Mouse (Mus musculus) cerebellum, adult 8-10 months (tissue): ENCODE data around the gene Rph3al.

Experiments
- DNase-seq: peaks from one replicate; pipeline ENCODE4 v3.0.0; 2022

Gene Rph3al

DNA sequence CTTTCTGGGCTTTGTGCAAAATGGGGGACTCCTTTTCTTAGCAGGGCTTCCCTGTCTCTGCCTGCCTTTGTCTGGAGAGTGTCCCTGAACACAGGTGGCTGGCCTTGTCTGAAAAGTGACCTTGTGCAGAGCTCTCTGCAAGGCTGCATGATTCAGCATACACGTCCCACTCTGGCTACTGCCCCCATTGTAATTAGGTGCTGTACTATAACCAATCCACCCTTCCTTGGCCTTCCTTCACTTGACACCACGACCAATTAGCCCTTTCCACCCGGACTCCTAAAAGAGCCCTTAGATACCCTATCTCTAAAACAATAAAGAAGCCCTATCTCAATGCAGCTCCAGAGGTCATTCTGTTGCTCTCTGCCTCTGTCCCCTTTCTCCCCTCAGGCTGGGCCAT, 10.6 kb upstream of the Rph3al start:
- DNase-seq: no peak

DNA sequence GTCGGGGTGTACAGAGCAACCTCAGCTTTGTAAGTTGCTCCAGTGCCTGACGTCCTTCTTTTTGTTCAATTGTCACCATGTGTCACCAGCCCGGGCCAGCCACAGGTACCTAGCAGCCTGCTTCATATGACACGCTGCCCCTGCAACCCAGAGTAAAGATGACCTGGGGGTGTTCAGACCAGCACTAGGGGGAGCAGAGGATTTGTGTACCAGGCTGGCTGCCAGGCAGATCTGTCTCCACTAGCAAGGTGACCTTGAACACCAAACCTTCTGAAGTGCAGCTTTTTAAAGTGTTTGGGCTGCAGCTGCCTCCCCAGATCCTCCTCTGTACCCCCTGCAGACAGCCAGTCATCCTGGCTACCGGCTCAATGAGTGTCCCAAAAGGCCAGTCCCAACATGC, 9.0 kb upstream of the Rph3al start:
- DNase-seq: no peak

- no peak for DNase-seq
Observed at GRCm38 (mm10) chr11:75945805-75946450, 7.7 kb upstream of the Rph3al start.

DNA sequence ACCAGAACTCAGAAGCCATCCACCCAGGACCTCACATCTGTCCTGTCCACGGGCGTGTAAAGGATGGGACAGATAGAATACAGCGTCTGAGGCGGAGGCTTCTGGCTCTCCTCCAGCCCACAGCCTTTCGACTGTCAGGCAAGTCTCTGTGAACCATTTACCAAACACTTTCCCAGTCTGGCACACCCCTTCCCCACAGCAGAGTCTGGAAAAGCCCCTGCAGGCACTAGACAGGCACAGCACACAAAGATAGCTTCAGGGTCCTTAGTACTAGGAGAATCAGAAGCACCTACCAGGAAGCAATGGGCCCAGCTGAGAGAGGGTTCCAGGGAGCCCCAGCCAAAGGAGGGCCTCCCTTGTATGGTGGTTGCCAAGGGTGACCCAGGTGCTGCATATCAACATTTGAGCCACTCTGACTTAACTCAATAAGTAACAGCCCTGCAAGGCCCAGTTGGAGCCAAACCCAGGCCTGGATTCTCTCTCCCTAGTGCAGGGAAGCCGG, 808 bp downstream of the Rph3al start:
- no peak for DNase-seq

DNA sequence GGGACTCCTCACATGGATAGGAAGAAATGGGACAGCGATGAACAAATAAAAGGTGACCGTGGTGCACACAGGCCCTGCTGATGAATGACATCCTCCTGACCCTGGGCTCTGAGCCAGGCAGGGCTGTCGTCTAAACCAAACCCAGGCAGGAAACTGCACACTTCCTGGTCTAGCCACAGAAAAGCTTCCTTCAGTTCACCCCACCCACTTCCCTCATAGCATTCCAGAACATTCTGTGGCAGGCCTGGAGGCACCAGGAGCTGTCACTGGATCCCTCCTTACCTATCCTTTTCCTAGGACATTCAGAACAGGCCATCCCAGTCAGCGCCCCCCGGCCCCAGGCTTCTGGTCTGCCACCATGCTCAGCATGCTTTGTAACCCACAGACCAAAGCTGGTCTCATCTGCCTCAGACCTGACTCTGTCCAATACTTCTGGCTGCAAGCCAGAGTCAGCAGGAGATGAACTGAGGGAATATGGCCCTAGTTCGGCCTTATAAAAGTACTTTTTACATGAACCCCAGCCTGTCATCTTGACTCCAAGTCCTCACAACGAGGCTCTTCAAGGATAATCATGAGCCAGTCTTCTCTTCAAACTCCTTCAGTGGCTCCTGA, 2.3 kb downstream of the Rph3al start:
- no peak for DNase-seq

- no peak for DNase-seq
Observed at GRCm38 (mm10) chr11:75934425-75934824, 3.8 kb downstream of the Rph3al start.

GRCm38 (mm10) chr11:75933371-75933770, 4.9 kb downstream of the Rph3al start:
- DNase-seq: no peak

- no peak for DNase-seq
Observed at GRCm38 (mm10) chr11:75930911-75931678, 7.1 kb downstream of the Rph3al start.

- no peak for DNase-seq
Observed at GRCm38 (mm10) chr11:75930208-75930607, 8.0 kb downstream of the Rph3al start.

GRCm38 (mm10) chr11:75927881-75928280, 10.3 kb downstream of the Rph3al start:
- no peak for DNase-seq

DNA sequence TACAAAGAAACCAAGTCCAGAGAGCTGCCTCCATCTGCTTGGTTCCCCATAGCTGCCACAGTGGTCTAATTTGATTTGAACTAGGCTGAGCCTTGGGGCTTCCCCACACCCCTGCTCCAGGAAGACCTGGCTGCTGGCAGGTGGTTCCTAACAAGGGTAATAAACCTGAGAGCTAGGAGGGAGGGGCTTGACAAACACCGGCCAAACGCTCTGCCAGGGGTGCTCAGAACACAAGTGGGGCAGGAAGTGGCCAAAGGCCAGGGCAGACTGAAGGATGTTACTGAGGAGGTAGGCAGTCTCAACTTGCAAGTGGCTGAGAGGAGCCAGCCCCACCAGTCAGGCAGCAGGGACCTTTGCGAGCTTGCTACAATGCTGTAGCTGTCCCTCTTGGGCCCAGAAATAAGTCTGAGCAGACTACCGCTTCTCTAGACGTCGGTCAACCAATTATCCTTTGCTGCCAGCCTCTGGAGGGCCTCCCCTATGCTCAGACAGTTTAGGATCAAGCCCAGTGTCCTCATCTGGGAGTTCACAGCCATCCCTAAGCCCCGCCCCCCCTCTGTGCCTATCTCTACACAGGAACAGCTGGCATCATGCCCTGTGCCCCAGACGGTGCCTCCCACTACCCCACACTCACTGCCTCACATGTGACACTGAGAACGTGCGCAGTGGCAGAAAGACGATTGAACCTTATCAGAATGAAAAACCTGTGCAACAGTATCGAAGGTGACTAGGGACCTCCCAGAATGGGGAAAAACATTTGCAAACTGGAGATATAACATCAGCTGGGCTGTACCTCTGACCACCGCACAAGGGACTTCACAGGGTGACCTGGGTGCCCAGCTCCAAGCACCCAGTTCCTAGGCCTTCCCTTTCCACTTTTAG, 11.6 kb downstream of the Rph3al start:
- DNase-seq: no peak

- no peak for DNase-seq
Observed at GRCm38 (mm10) chr11:75925801-75926200, 12.4 kb downstream of the Rph3al start.

DNA sequence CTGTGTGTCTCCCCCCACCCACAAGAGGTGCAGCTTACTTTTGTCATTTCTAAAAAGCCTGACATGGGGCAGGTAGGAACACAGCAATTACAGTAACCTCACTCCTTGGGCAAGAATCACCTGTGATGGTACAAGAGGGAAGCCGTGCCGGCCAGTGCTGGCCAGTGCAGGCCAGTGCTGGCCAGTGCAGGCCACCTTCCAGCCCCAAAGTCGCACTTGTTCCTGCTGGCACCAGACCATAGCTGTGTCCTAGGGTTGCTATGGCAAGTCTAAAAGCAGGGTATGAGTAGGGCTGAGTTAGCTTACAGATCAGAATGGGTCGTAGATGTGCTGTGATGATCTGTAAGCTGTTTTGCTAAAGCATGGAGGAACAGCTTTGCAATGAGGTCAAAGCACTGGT, 15.5 kb downstream of the Rph3al start:
- no peak for DNase-seq

GRCm38 (mm10) chr11:75919139-75919538, 19.1 kb downstream of the Rph3al start:
- DNase-seq: no peak

DNA sequence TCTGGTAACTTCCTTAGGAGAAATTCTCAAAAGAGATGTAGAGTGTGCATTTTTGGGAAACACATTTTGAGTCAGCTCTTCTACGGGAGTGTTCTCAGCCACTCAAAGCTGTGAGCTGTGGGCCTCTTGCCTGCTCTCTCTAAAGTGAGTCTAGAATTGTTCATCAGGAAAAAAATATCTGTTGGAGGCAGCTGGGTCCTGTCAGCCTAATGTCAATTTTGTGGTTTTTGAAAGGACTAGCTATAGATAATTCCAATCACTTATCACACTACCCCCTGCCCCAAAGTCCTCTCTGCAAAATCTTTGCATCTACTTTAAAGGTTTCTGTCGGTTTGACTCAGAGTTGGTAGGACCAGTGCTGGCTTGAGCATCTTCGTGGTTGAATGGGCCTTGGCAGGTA, 20.9 kb downstream of the Rph3al start:
- no peak for DNase-seq

- no peak for DNase-seq
Observed at GRCm38 (mm10) chr11:75913953-75914352, 24.3 kb downstream of the Rph3al start.

DNA sequence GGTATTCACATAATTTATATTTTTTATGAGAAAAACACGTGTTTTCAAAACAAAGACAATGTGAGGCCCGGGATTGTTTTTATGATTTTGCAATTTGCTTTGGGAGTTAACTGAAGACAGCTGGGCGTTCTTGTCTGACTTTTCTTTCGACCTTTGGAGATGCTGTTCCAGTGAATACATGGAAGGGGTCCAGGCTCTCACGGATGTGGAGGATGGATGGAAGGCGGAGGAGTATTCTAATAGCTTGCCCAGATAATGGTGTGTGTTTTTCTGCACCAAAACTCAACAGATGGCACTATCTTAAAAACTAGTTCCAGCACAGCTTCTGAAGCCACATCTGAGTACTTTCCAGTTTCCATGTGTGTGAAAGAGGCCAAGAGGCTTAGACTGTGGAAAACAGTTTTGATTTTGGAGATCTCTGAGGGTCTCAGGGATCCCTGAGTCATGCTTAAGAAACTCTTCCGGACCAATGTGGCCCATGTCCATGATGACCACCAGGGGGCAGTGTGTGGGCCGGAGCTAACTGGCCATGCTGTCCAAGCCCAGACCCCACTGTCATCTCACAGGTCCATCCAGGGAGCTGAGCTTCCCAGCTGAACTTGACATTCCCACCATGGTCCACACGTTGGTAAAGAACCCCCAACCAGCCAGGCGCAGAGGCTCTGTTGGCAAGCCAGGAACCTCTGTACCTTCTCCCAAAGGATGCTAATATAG, 25.1 kb downstream of the Rph3al start:
- peak; percentile 41 for DNase-seq

GRCm38 (mm10) chr11:75911962-75912361, 26.3 kb downstream of the Rph3al start:
- DNase-seq: no peak

DNA sequence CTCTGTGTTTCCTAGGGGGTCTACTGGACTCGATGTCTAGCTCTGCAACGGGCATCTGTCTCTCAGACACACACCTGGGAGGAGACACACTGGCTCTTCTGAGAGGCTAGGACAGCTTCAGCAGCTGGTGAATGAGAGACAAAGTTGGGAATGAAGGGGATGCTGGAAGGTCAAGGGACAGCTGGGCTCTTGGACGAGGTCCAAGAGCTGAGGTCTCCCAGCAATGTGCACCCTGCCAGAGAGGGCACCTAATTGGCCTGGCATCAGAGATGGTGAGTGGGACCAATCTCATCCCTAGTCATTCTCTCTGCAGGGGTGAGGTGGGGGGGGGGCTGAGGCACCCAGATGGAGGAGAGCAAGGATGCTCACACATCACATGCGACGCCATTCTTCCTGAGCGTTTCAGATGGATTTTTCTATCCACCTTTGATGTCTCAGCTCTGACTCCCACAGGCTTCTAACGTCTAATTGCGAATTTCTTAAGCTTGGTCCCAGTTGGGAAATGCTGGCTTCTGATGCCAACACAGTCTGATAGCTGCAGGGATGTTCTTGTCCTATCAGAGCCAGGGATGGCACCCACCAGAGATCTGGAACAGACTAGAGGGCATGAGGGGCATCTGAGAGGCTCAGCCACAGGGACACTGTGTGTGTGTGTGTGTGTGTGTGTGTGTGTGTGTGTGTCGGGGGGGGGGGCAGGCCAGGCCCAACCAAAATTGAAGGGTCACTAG, 28.4 kb downstream of the Rph3al start:
- no peak for DNase-seq

DNA sequence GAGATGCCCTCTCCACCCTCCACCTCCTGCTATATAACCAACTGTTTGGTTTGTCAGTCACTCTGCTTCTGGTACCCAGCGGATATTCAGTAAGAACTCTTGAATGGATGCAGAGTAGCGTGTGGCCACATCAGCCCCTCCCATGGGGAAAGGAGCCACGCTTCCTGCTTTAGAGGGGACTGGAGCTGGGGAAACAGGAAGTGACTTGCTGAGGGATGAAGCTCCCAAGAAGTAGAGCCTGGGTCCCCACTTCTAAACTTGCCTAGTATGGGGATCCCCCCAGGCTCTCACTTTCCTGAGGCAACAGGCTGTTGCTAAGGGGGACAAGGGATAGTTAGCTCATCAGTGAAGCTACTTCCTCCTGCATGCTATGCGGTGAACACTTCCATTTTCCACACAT, 30.8 kb downstream of the Rph3al start:
- DNase-seq: no peak

DNA sequence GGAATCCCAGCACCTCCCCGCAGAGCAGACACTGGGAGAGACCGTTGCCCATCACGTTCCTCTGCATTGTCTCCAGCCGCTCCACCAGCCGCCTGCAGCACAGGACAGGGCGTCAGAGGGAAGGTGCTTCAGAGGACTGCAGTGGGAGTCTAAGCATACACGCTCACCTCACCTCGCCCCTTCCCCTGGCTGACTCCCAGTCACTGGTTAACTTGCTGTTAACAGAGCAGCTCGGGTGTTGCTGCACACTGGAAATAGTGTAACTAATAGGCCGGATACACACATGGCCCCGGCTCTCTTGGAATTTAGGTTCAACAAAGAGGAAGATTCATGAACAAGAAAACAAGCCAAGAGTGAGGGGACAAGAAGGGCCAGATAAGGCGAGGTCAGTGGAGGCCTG, 31.7 kb downstream of the Rph3al start:
- DNase-seq: no peak

GRCm38 (mm10) chr11:75904982-75905381, 33.2 kb downstream of the Rph3al start:
- DNase-seq: no peak
